Mouse (Mus musculus): ENCODE results near the gene Urgcp.

Urgcp gene

DNA sequence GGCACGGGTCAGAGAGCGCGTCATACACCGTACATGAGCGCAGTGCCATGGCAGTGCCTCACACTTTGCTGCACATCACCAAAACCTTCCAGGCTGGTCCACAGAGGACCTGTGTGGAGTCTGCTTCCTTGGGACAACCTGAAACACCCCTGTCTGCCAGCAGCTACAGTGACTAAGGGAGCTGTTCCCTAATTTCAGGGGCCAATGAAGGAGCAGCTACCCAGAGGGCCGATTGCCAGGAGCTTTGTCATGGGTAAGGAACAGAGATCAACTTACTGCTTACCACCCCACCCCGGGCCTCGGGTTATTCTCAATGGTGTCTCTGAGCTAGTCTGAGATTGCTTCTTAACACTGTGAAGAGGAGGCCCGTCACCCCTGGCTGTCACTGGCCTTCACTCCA, 47.0 kb downstream of the Urgcp start:
- DNase-seq (ENCODE audit: low spot score in 2 of 2) = no peak

DNA sequence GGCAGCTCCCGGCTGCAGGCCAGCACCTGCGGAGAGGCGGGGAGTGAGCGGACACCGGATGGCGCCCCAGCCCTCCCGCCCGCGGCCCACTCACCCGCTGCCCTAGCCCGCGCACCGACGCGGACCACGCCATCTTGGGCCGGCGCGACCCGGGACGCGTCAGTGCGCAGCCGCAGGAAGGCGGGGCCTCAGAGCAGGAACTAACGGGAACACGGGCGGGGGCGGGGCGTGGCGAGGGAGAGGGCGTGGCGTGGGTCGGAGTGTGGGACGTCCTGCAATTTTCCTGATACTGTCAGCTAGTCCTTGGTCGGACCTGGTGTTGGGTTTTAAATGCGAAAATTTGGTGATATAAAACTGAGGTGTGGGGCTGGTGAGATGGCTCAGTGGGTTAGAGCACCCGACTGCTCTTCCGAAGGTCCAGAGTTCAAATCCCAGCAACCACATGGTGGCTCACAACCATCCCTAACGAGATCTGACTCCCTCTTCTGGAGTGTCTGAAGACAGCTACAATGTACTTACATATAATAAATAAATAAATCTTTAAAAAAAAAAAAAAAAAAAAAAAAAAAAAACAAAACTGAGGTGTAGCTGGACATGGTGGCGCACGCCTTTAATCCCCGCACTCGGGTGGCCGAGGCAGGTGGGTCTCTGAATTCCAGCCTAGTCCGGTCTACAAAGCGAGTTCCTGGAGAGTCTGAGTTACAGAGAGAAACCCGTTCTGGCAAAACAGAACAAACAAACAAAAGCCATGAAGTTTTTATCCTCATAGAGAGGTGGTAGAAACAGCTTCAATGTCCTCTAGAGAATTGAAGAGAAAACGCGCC, 54.4 kb downstream of the Urgcp start:
- peak; percentile 89 to 91 for DNase-seq (ENCODE audit: low spot score in 2 of 2)

DNA sequence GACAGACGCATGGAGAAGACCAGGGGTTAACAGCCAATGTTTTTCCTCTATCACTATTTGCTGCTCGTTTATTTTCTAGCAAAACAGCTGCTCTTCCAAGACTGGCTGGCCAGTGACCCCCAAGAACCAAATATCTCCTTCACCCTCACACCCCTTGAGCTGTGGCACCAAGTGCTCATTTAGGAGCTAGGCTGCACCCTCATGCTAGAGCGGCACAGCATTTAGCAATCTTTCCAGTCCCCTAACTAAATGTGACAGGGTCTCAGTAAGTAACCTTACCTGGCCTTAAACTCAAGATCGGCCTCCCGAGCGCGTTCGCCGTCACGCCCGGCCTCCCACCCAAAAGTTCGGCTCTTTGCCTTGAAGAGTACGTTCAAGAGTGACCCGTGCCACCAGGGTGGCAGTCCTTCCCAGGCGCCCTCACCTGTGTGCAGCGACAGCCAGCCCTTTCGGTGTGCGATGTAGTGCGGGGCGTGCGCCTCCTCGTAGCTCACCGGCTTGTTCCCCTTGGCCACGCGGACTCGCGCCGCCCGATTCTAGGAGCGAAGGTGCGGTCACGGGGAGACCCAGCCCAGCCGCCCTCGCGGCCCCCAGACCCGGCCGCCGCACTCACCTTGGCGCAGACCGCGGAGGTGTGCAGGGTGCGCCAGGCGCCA, 55.2 kb downstream of the Urgcp start:
- peak; percentile 31 to 36 for DNase-seq (ENCODE audit: low spot score in 2 of 2)

DNA sequence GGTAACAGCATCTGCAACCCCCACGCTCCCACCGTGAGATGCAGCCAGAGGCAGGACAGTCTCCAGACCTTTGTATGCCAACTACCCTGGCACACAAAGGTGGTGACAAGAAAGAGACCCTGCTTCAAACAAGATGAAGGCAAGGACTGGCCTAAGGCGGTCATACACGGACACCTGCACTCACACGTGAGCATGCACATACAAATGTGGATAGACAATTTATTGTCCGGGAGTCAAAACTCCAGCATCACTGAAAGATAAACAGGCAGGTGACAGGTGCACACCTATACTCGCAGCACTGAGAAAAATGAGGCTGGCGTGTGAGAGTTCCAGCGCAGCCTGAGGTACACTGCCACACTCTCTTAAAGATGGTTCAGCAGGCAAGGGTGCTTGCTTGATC, 56.2 kb downstream of the Urgcp start:
- DNase-seq (ENCODE audit: low spot score in 2 of 2) = no peak

DNA sequence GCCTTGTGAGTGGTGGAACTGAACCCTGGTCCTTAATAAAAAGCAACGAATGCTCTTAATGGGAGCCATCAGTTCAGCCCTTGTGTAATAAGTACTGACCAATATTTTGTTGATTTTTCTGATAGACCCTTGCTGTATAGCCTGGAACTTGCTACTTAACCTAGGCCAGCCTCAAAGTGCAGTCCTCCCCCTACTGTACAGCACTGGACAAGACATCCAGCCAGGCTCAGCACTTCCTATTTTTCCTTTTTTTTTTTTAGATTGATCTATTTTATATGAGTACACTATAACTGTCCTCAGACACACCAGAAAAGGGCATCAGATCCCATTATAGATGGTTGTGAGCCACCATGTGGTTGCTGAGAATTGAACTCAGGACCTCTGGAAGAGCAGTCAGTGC, 58.8 kb downstream of the Urgcp start:
- no peak for DNase-seq (ENCODE audit: low spot score in 2 of 2)

DNA sequence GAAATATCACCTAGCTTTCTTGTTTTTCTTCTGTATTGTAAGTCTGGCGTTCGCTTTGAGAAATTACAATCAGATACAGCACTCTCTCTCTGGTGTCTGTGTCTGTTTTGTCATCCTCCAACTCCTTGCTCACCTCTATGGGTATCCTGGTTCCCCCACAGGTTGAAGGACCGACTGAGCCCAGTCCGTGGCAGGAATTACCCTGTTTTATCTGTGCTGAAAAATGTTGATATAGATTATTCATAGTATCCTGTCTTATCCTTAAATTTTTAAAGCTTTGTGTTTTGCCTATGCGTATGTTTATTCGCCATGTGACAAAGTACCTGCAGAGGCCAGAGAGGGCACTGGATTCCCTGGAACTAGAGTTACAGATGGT, 59.2 kb downstream of the Urgcp start:
- no peak for DNase-seq (ENCODE audit: low spot score in 2 of 2)

DNA sequence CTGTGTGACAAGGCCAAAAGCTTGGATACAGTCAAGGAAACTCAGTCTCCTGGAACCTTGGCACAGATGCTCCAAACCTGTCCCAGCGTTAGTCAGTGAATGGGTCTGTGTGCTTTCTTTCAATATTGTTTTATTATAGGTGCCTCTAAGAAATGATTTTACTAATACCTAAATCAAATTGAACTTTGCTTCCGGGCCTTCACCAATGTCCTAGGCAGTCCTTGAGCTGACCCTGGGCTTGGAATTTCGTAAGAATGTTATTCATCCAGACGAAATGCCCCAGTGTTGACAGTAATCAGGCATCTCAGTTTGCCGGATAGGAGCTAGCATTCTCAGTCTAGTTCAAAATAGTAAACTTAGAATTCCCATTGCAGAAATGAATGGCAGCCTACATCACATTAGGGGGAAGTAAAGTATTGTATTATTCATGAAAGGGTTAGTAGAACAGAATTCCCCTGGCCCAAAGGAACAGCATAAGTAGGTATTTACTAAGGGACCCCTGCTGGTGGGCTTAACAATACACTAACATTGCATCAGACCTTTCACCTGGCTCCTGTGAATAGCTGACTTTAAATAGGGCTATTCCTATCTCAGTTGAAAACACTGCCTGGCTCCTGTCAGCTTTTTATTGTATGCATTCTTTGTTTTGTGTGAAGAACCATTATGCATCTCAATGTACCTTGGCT, 59.8 kb downstream of the Urgcp start:
- DNase-seq (ENCODE audit: low spot score in 2 of 2) = no peak

DNA sequence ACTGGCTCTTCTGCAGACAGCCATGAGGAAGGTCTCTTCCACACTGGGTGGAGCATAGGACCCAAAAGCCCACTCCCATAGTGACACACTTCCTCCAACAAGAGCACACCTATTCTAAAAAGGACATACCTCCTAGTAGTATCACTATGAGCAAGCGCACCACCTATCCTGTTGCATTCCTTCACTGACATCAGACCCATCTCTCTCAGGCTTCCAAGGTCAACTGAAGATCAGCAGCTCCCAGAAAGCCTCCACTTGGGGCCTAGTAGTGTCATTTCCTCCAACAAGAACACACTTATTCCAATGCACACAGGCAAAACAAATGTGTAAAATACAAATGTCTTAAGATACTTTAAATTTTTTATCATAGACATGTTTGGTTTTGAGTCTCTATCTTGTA, 60.4 kb downstream of the Urgcp start:
- no peak for DNase-seq (ENCODE audit: low spot score in 2 of 2)

DNA sequence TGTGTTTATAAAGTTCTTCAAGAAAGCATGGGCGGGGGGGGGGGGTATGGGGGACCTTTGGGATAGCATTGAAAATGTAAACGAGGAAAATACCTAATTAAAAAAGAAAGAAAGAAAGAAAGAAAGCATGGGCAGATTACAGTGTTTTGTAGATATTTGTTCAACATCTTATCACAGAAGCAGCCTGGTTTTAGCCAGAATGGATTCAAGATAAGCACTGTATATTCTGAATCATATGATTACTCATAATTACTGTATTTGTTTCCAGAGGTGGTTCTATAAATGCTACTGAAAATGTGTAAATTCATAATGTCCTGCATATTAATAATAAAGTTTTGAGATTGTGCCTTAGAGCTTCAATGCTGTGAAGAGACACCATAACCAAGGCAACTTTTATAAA, 60.9 kb downstream of the Urgcp start:
- no peak for DNase-seq (ENCODE audit: low spot score in 2 of 2)

DNA sequence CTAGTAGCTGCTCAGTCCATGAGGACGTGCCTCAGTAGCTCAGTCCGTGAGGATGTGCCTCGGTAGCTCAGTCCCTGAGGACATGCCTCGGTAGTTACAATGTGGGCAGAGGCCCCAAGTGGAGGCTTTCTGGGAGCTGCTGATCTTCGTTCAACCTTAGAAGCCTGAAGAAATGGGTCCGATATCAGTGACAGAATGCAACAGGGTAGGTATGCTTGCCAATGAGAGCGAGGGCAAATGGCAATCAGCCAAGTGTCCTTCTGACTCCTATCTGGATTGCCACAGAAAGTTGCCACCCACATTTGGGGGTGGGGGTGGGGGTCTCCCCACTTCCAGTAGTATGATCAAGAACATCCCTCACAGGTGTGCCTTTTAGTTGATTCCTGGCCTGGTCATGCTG, 61.4 kb downstream of the Urgcp start:
- peak in 1 of 2 experiments; percentile 21 for DNase-seq (ENCODE audit: low spot score in 2 of 2)

DNA sequence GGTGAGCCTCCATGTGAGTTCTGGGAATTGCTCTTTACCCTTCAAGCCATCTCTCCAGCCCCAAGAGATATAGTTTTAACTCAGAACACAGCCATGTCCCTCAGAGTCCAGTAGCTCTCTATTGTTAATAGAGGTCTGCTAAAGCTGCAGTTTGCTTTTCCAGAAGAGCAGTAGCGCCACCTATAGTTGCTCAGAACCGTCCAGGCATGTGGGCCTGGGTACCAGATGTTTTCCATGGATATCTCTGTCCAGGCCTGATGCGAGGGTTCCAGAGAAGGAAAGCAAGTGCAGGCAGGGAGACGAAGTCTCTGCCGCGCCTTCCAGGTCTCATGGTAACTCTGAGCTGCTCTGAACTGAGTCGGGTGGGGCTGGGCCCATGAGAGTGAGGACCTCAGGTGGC, 70.4 kb downstream of the Urgcp start:
- DNase-seq (ENCODE audit: low spot score in 2 of 2) = no peak

DNA sequence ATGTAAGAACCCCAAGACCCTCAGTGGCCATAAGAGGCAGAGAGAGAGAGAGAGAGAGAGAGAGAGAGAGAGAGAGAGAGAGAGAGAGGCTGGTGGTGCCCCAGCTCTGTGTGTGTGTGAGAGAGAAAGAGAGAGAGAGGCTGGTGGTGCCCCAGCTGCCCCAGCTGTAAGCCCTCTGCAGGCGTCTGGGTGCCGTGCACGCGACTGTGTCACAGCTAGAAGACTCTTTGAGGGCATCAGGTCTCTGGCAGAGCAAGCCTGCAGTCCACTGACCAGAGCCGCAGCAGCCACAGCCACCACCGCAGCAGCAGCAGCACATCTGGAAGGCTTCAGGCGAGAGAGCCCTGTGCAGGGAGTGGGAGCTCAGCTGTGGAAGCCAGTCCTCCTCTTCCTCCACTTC, 77.9 kb downstream of the Urgcp start:
- no peak for DNase-seq (ENCODE audit: low spot score in 2 of 2)

DNA sequence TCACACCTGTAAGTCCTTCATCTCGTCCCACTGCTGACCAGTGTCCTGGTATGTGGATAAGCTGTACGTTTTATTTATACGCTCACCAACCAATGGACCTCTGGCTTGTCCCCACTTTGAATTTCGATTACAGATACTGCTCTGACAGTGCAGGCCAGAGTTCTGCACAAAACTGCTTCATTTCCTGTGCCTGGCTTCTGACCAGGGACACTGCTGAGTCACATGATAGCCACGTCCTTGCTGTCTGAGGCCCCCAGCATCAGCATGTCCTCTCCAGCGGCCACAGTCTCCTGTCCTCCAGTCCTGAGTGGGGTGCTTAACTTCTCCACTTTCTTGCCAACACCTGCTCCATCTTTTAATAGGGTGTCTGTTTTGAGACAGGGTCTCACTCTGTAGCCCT, 79.6 kb downstream of the Urgcp start:
- DNase-seq (ENCODE audit: low spot score in 2 of 2) = no peak

Measured in spleen, postnatal 36 days (tissue).